ENCODE assay signal across 28 mouse cellular contexts in the genomic region with DNA sequence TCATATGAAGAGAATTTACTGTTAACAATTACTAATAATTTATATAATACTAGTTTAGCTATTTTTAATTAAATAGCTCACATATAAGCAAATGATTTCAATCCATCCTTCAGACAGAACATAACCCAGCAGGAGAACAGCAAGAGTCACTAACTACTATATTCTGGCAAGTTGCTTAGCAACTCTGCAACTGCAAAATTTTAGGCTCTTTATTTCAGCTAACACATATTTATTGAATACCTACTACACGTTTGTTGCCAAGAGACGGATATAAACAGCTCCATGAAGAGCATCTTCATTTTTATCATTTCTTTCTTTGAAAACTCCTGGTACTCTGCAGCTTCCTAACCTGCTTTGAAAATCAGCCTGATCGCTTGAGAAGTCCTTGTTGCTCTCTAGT.
A peak's percentile ranks its signal among the peaks of the same experiment; 100 is the strongest.
DNase-seq lines count a peak whose midpoint lies in the region; ATAC-seq and TF ChIP-seq lines count a peak whose summit lies in the region.
"Had no signal": no experiment of that assay in that cellular context is flagged by ENCODE, and none has a peak within 500 bp of the region (broad histone marks: within the 10 kb centered on the region; RNA-seq: fewer than 3 reads in every experiment).

No protein-coding gene starts in this region.

- H3K27me3 ChIP-seq in forebrain, embryonic 16.5 days (replicated peaks; ENCODE audit: control insufficient read depth, insufficient read depth, low read length), result no peaks in the 10 kb centered on the region
- no peaks in the 10 kb centered on the region for H3K27me3 ChIP-seq in forebrain, embryonic 10.5 days (ENCODE audit: poor library complexity, severe bottlenecking)
- no peaks in the 10 kb centered on the region for H3K27me3 ChIP-seq in hindbrain, postnatal 0 days (ENCODE audit: insufficient read depth, low read length)
- H3K27me3 ChIP-seq in hindbrain, embryonic 11.5 days (ENCODE audit: control insufficient read depth, insufficient read depth, low read length), result no peaks in the 10 kb centered on the region
- H3K27me3 ChIP-seq: embryonic facial prominence, embryonic 13.5 days; forebrain, embryonic 13.5 days; heart, embryonic 12.5 days; heart, embryonic 15.5 days had no signal

- H3K27ac ChIP-seq in forebrain, embryonic 16.5 days (ENCODE audit: low read length), result no peak overlapping the region
- no peak overlapping the region for H3K27ac ChIP-seq in forebrain, embryonic 10.5 days
- H3K27ac ChIP-seq in hindbrain, postnatal 0 days, result no peak overlapping the region
- no peak overlapping the region for H3K27ac ChIP-seq in hindbrain, embryonic 11.5 days (ENCODE audit: low read depth, low read length)
- H3K27ac ChIP-seq: embryonic facial prominence, embryonic 10.5 days; embryonic facial prominence, embryonic 13.5 days; forebrain, embryonic 13.5 days; heart, embryonic 15.5 days; hindbrain, embryonic 10.5 days; hindbrain, embryonic 14.5 days had no signal

- no peak for TF ChIP-seq CTCF in hindbrain, postnatal 0 days (IDR thresholded peaks at IDR 0.05; ENCODE audit: low read depth)

- H3K9ac ChIP-seq in forebrain, embryonic 16.5 days (replicated peaks; ENCODE audit: low read depth, low read length), result no peak overlapping the region
- no peak overlapping the region for H3K9ac ChIP-seq in hindbrain, postnatal 0 days (replicated peaks; ENCODE audit: low read length)
- H3K9ac ChIP-seq in hindbrain, embryonic 11.5 days (ENCODE audit: low read depth, low read length), result no peak overlapping the region
- H3K9ac ChIP-seq: embryonic facial prominence, embryonic 13.5 days; forebrain, embryonic 13.5 days; heart, embryonic 12.5 days; heart, embryonic 15.5 days; hindbrain, embryonic 14.5 days had no signal

- WGBS in forebrain, embryonic 16.5 days, result 68% methylated on average over 3 of the region's 3 CpGs
- WGBS in forebrain, embryonic 10.5 days, result 87% methylated on average over 3 of the region's 3 CpGs
- 57% methylated on average over 3 of the region's 3 CpGs for WGBS in hindbrain, postnatal 0 days
- WGBS in hindbrain, embryonic 11.5 days, result 84% methylated on average over 3 of the region's 3 CpGs

- no peak for DNase-seq in forebrain, embryonic 10.5 days (ENCODE audit: extremely low spot score, low spot score)
- peak; percentile 24 for DNase-seq in hindbrain, postnatal 0 days (ENCODE audit: low spot score)
- no peak for DNase-seq in hindbrain, embryonic 11.5 days (ENCODE audit: low spot score)
- peak; percentile 20 to 41 for DNase-seq in left cerebral cortex, postnatal 25 days (ENCODE audit: low spot score in 2 of 2)
- DNase-seq in left cerebral cortex, adult 8-10 months (ENCODE audit: low spot score in 2 of 2), result no peak
- DNase-seq in telencephalon, adult 2 months (ENCODE audit: low read depth, low spot score), result peak; percentile 43
- no peak for DNase-seq in liver
- DNase-seq: adrenal gland, adult 8-10 months; adrenal gland, postnatal 36 days; cerebellum, adult 11-12 months; cerebellum, adult 8-10 months; cerebellum, postnatal 10 days; cerebellum, postnatal 36 days; embryo, embryonic 11 days; gastrocnemius, postnatal 25 days; heart, adult 18-20 months; heart, postnatal 10 days; heart, postnatal 36 days had no signal

- no peak overlapping the region for H3K4me2 ChIP-seq in forebrain, embryonic 16.5 days (ENCODE audit: low read length)
- no peak overlapping the region for H3K4me2 ChIP-seq in hindbrain, postnatal 0 days (ENCODE audit: low read depth, low read length)
- H3K4me2 ChIP-seq in hindbrain, embryonic 11.5 days (replicated peaks; ENCODE audit: low read depth, low read length), result no peak overlapping the region
- H3K4me2 ChIP-seq: embryonic facial prominence, embryonic 13.5 days; forebrain, embryonic 13.5 days; heart, embryonic 12.5 days; heart, embryonic 15.5 days; hindbrain, embryonic 14.5 days had no signal

- no peaks in the 10 kb centered on the region for H3K9me3 ChIP-seq in forebrain, embryonic 16.5 days (ENCODE audit: control insufficient read depth, low read length)
- no peaks in the 10 kb centered on the region for H3K9me3 ChIP-seq in forebrain, embryonic 10.5 days
- no peaks in the 10 kb centered on the region for H3K9me3 ChIP-seq in hindbrain, postnatal 0 days (ENCODE audit: low read length)
- H3K9me3 ChIP-seq in hindbrain, embryonic 11.5 days (ENCODE audit: control insufficient read depth, low read length), result no peaks in the 10 kb centered on the region
- H3K9me3 ChIP-seq: embryonic facial prominence, embryonic 10.5 days; embryonic facial prominence, embryonic 13.5 days; forebrain, embryonic 13.5 days; heart, embryonic 12.5 days; heart, embryonic 15.5 days; hindbrain, embryonic 10.5 days had no signal

- no peaks in the 10 kb centered on the region for H3K36me3 ChIP-seq in forebrain, embryonic 16.5 days (ENCODE audit: control insufficient read depth, insufficient read depth)
- H3K36me3 ChIP-seq in forebrain, embryonic 10.5 days (replicated peaks), result no peaks in the 10 kb centered on the region
- H3K36me3 ChIP-seq in hindbrain, postnatal 0 days (ENCODE audit: insufficient read depth, low read length), result no peaks in the 10 kb centered on the region
- no peaks in the 10 kb centered on the region for H3K36me3 ChIP-seq in hindbrain, embryonic 11.5 days (ENCODE audit: control insufficient read depth, insufficient read depth, low read length)
- H3K36me3 ChIP-seq: embryonic facial prominence, embryonic 10.5 days; embryonic facial prominence, embryonic 13.5 days; heart, embryonic 12.5 days; heart, embryonic 15.5 days; hindbrain, embryonic 10.5 days had no signal

- peak; percentile 45; the same call in 1 of the 2 replicates for ATAC-seq in forebrain, embryonic 16.5 days
- no peak for ATAC-seq in hindbrain, postnatal 0 days
- ATAC-seq in hindbrain, embryonic 11.5 days (ENCODE audit: low FRiP score), result no peak
- ATAC-seq: activated CD4-positive, CD25-positive, alpha-beta regulatory T cell, adult 4 months; forebrain, embryonic 13.5 days had no signal

- no peak overlapping the region for H3K4me3 ChIP-seq in forebrain, embryonic 16.5 days (replicated peaks; ENCODE audit: low read length)
- H3K4me3 ChIP-seq in forebrain, embryonic 10.5 days, result no peak overlapping the region
- H3K4me3 ChIP-seq in hindbrain, postnatal 0 days (ENCODE audit: low read length), result no peak overlapping the region
- H3K4me3 ChIP-seq in hindbrain, embryonic 11.5 days (ENCODE audit: low read depth, low read length), result no peak overlapping the region
- H3K4me3 ChIP-seq: embryonic facial prominence, embryonic 10.5 days; embryonic facial prominence, embryonic 13.5 days; erythroblast, embryonic 14.5 days; forebrain, embryonic 13.5 days; heart, embryonic 12.5 days; heart, embryonic 15.5 days; hindbrain, embryonic 10.5 days had no signal

- intact Hi-C loops in left cerebral cortex, postnatal 25 days (cut with DNase I), result no loop called here

- no peaks in the 10 kb centered on the region for H3K4me1 ChIP-seq in forebrain, embryonic 16.5 days (replicated peaks; ENCODE audit: control insufficient read depth, insufficient read depth, low read length)
- no peaks in the 10 kb centered on the region for H3K4me1 ChIP-seq in forebrain, embryonic 10.5 days
- no peaks in the 10 kb centered on the region for H3K4me1 ChIP-seq in hindbrain, postnatal 0 days (ENCODE audit: insufficient read depth, low read length)
- H3K4me1 ChIP-seq in hindbrain, embryonic 11.5 days (replicated peaks; ENCODE audit: control insufficient read depth, insufficient read depth, low read length), result no peaks in the 10 kb centered on the region
- H3K4me1 ChIP-seq: embryonic facial prominence, embryonic 10.5 days; embryonic facial prominence, embryonic 13.5 days; forebrain, embryonic 13.5 days; heart, embryonic 12.5 days; heart, embryonic 15.5 days; hindbrain, embryonic 10.5 days had no signal

Comparison
In these comparisons a context has a peak if more than half of its experiments do, and no peak if none do; other contexts are left out.
1. DNase-seq: peak in hindbrain, postnatal 0 days (single experiment), left cerebral cortex, postnatal 25 days (2 of 2) and telencephalon, adult 2 months (single experiment); none in forebrain, embryonic 10.5 days (single experiment), hindbrain, embryonic 11.5 days (single experiment), left cerebral cortex, adult 8-10 months (0 of 2) and liver (single experiment).